Mouse (Mus musculus): ENCODE measurements at regions not wholly inside any gene's neighbourhood (a gene's known extent, or its start where the extent isn't known, plus 50 kb on each side); places are given as distances from the start of the nearest gene placed in this dataset.
A peak's percentile ranks its signal among the peaks of the same experiment; 100 is the strongest.

DNA sequence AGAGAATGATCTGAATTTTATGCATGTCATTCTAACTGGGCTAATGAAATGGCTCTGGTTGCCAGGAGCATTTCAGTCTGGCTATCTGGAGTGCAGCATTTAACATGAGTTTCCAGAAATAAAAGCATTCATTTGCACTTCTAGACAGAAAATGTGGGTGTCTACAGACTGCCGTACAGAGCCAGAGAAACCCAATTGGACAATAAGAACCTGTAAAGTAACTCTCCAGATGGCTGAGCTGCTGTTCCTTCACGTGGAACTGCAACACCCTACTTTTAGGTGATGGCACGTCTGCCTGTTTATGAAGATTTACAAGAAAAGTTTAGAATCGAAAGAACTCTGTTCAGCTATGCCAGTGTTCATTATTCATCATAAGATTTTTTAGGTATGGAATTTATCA lies 446.0 kb upstream of the Slitrk1 start:
- no peak for TF ChIP-seq CTCF (conservative IDR thresholded peaks at IDR 0.05)
- Histone ChIP-seq H3K4me3 (no peak overlapping the region), H3K27ac (no peak overlapping the region)
- peak; percentile 37 to 50 for DNase-seq (ENCODE audit: low spot score in 2 of 2)

All from layer of hippocampus, adult 2 months (tissue).